Mouse (Mus musculus) CH12.LX (cell line): ENCODE measurements around the gene Aldh3b2.

Source experiments
- CTCF ChIP-seq, 2 experiments: IDR thresholded peaks in 1 of 2; conservative IDR thresholded peaks in 1 of 2; 2 replicates each; pipeline ENCODE4 v1.5.1; 2011 to 2012; ENCODE audit warnings: low read depth in 2 of 2, low read length in 2 of 2, improper control_type of control experiment in 1 of 2, inconsistent platforms in 1 of 2, mild to moderate bottlenecking in 1 of 2, moderate library complexity in 1 of 2
- RCOR1 ChIP-seq: conservative IDR thresholded peaks from 2 replicates; pipeline ENCODE4 v1.6.1; 2012; ENCODE audit warnings: low read depth, mild to moderate bottlenecking, inconsistent platforms, low read length, improper control_type of control experiment
- SMC3 ChIP-seq: IDR thresholded peaks from 2 replicates; pipeline ENCODE4 v1.6.1; 2011; ENCODE audit warnings: low read depth, low read length, improper control_type of control experiment
- USF2 ChIP-seq: conservative IDR thresholded peaks from 2 replicates; pipeline ENCODE4 v1.6.1; 2011; ENCODE audit warnings: low read depth, low read length, improper control_type of control experiment
- ZKSCAN1 ChIP-seq: IDR thresholded peaks from 2 replicates; pipeline ENCODE4 v1.6.1; 2012; ENCODE audit warnings: low read depth, inconsistent platforms, low read length, improper control_type of control experiment, borderline replicate concordance

GRCm38 (mm10) chr19:3997231-3997630 lies 25.1 kb downstream of the Aldh3b2 start:
- TF ChIP-seq USF2 (no peak), RCOR1 (no peak), CTCF (conservative IDR thresholded peaks at IDR 0.05 in 1 of 2, IDR thresholded peaks at IDR 0.05 in 1 of 2; ENCODE audit: low read depth in 2 of 2, low read length in 2 of 2) (no peak), SMC3 (no peak), ZKSCAN1 (no peak)
